ENCODE assay signal across 21 mouse cellular contexts in genomic region chr12:107181291-107181690, GRCm38 (mm10).
A peak's percentile ranks its signal among the peaks of the same experiment; 100 is the strongest.
DNase-seq lines count a peak whose midpoint lies in the region; ATAC-seq lines count a peak whose summit lies in the region.
"Had no signal": no experiment of that assay in that cellular context is flagged by ENCODE, and none has a peak within 500 bp of the region (broad histone marks: within the 10 kb centered on the region; RNA-seq: fewer than 3 reads in every experiment).

No protein-coding gene starts in this region.

- H3K9ac ChIP-seq in forebrain, embryonic 14.5 days (ENCODE audit: low read length), result no peak overlapping the region
- H3K9ac ChIP-seq in forebrain, embryonic 11.5 days (ENCODE audit: low read length), result no peak overlapping the region
- H3K9ac ChIP-seq: embryonic facial prominence, embryonic 15.5 days; heart, embryonic 12.5 days; intestine, embryonic 15.5 days had no signal

- H3K4me1 ChIP-seq in forebrain, embryonic 14.5 days (ENCODE audit: control insufficient read depth, insufficient read depth, low read length), result 0 out of 2 replicates have a peak, but pooled peaks cover 4% of the 10 kb centered on the region
- H3K4me1 ChIP-seq in forebrain, embryonic 11.5 days (replicated peaks; ENCODE audit: control insufficient read depth, insufficient read depth, low read length), result no peaks in the 10 kb centered on the region
- H3K4me1 ChIP-seq: heart, embryonic 12.5 days; intestine, embryonic 15.5 days had no signal

- intact Hi-C loops in left cerebral cortex, postnatal 4 days (cut with DNase I), result no loop called here

- 68% methylated on average over 9 of the region's 9 CpGs for WGBS in forebrain, embryonic 14.5 days
- WGBS in forebrain, embryonic 11.5 days, result 90% methylated on average over 9 of the region's 9 CpGs

- ATAC-seq in CD4-positive, CD25-positive, alpha-beta regulatory T cell, adult 4 months, result no peak
- ATAC-seq in forebrain, embryonic 14.5 days, result no peak
- ATAC-seq in forebrain, embryonic 11.5 days (replicated peaks; ENCODE audit: low FRiP score), result no peak
- ATAC-seq: forebrain, embryonic 16.5 days; intestine, embryonic 15.5 days; Patski had no signal

- H3K9me3 ChIP-seq in forebrain, embryonic 14.5 days (replicated peaks; ENCODE audit: control insufficient read depth, low read length), result no peaks in the 10 kb centered on the region
- H3K9me3 ChIP-seq in forebrain, embryonic 11.5 days (ENCODE audit: control insufficient read depth, low read length), result no peaks in the 10 kb centered on the region
- H3K9me3 ChIP-seq: embryonic facial prominence, embryonic 15.5 days; forebrain, embryonic 10.5 days; heart, embryonic 12.5 days; intestine, embryonic 15.5 days had no signal

- no peak overlapping the region for H3K4me3 ChIP-seq in forebrain, embryonic 14.5 days (ENCODE audit: low read depth, low read length)
- H3K4me3 ChIP-seq in forebrain, embryonic 11.5 days (ENCODE audit: low read depth, low read length), result no peak overlapping the region
- H3K4me3 ChIP-seq: embryonic facial prominence, embryonic 15.5 days; erythroblast, embryonic 14.5 days; forebrain, embryonic 10.5 days; heart, embryonic 12.5 days; intestine, embryonic 15.5 days had no signal

- H3K4me2 ChIP-seq in forebrain, embryonic 14.5 days (ENCODE audit: low read length), result no peak overlapping the region
- no peak overlapping the region for H3K4me2 ChIP-seq in forebrain, embryonic 11.5 days (ENCODE audit: low read depth, low read length, severe bottlenecking)
- H3K4me2 ChIP-seq: embryonic facial prominence, embryonic 15.5 days; heart, embryonic 12.5 days; intestine, embryonic 15.5 days had no signal

- no peaks in the 10 kb centered on the region for H3K27me3 ChIP-seq in forebrain, embryonic 14.5 days (replicated peaks; ENCODE audit: control insufficient read depth, insufficient read depth, low read length)
- H3K27me3 ChIP-seq in forebrain, embryonic 11.5 days (ENCODE audit: control insufficient read depth, insufficient read depth, low read length), result no peaks in the 10 kb centered on the region; the same call in 1 of the 2 replicates
- H3K27me3 ChIP-seq: CH12.LX; embryonic facial prominence, embryonic 15.5 days; heart, embryonic 12.5 days; intestine, embryonic 15.5 days; Patski had no signal

- no peak overlapping the region for H3K27ac ChIP-seq in forebrain, embryonic 14.5 days (ENCODE audit: low read depth, low read length)
- H3K27ac ChIP-seq in forebrain, embryonic 11.5 days (ENCODE audit: low read depth, low read length), result no peak overlapping the region
- H3K27ac ChIP-seq: embryonic facial prominence, embryonic 15.5 days; intestine, embryonic 15.5 days had no signal

- H3K36me3 ChIP-seq in forebrain, embryonic 14.5 days (ENCODE audit: control insufficient read depth, insufficient read depth, low read length), result no peaks in the 10 kb centered on the region
- no peaks in the 10 kb centered on the region for H3K36me3 ChIP-seq in forebrain, embryonic 11.5 days (ENCODE audit: control insufficient read depth, insufficient read depth, low read length)
- H3K36me3 ChIP-seq: embryonic facial prominence, embryonic 15.5 days; forebrain, embryonic 10.5 days; heart, embryonic 12.5 days; intestine, embryonic 15.5 days had no signal

- DNase-seq in CD4-positive, CD25-positive, alpha-beta regulatory T cell, adult 2 months (ENCODE audit: low read depth, low spot score), result peak; percentile 15
- DNase-seq in forebrain, embryonic 14.5 days (ENCODE audit: low spot score), result peak; percentile 7
- no peak for DNase-seq in forebrain, embryonic 11.5 days (ENCODE audit: low spot score)
- peak; percentile 49 for DNase-seq in left cerebral cortex, postnatal 4 days
- DNase-seq in left cerebral cortex, adult 9 months (ENCODE audit: low spot score in 2 of 2), result no peak
- peak; percentile 12 for DNase-seq in retina, embryonic 14.5 days (ENCODE audit: low spot score)
- no peak for DNase-seq in retina, postnatal 1 day
- DNase-seq: adrenal gland, postnatal 14 days; B cell, adult 2 months; cerebellum, adult 8-10 months; cerebellum, postnatal 36 days; gastrocnemius, postnatal 10 days had no signal

Comparison
In these comparisons a context has a peak if more than half of its experiments do, and no peak if none do; other contexts are left out.
1. DNase-seq: peak in CD4-positive, CD25-positive, alpha-beta regulatory T cell, adult 2 months (single experiment), forebrain, embryonic 14.5 days (single experiment), left cerebral cortex, postnatal 4 days (single experiment) and retina, embryonic 14.5 days (single experiment); none in forebrain, embryonic 11.5 days (single experiment), left cerebral cortex, adult 9 months (0 of 2) and retina, postnatal 1 day (single experiment).